Comparison of ENCODE assay signal across 8 mouse cellular contexts in the genomic region with DNA sequence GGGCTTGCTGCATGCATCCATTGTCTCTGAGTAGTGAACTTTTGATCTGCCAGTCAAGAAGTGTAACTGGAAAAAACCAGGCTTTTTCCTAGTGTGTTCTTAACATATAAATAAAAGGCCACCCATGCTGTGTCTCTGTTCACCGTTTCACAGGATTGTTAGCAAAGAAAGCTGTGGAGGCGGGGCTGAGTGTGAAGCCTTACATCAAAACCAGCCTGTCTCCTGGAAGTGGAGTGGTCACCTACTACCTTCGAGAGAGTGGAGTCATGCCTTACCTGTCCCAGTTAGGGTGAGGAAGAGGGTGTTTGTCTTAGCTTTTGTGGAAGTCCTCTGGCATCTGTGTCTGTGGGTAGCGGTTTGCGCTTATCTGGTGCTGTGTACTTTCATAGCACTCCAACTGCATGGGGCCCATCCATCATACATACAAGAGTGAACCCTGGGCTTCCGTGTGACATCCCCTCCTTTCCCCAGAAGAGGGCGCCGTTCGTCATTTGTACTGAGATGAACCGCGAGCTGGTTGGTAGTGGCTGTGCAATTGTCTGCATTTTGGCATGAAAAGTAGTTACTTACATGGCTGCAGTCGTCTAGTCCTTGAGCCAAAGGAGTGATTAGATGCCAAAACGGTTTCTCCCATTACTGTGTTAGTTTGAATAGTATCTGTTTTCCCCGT. TPM values are rescaled to one million over a fixed set of nuclear protein-coding genes. Genes with fewer than 3 reads are reported as not detected.
DNase-seq lines count a peak whose midpoint lies in the region; ATAC-seq and TF ChIP-seq lines count a peak whose summit lies in the region.

No protein-coding gene starts in this region.

- 0 out of 2 replicates have a peak, but pooled peaks have one; percentile 10 for ATAC-seq in heart, embryonic 15.5 days (replicated peaks; ENCODE audit: insufficient number of reproducible peaks, insufficient read depth, low FRiP score, low read depth)
- ATAC-seq in liver, embryonic 14.5 days (ENCODE audit: insufficient read depth): peak; percentile 62; the same call in 1 of the 2 replicates
- peak; percentile 50; the same call in 1 of the 2 replicates for ATAC-seq in neural tube, embryonic 13.5 days (ENCODE audit: low read depth)

- H3K4me1 ChIP-seq in cortical plate, adult 2 months (ENCODE audit: control insufficient read depth, insufficient read depth, low read length): no peaks in the 10 kb centered on the region
- H3K4me1 ChIP-seq in heart, embryonic 15.5 days (replicated peaks): no peaks in the 10 kb centered on the region
- no peaks in the 10 kb centered on the region; a peak in 1 of 4 replicates for H3K4me1 ChIP-seq in liver, embryonic 14.5 days (replicated peaks; ENCODE audit: control insufficient read depth in 2 of 2, insufficient read depth in 2 of 2, low read length in 1 of 2)
- H3K4me1 ChIP-seq in neural tube, embryonic 13.5 days (replicated peaks): no peaks in the 10 kb centered on the region

- H3K4me3 ChIP-seq in cortical plate, adult 2 months (ENCODE audit: insufficient read depth, low read length): no peak overlapping the region
- H3K4me3 ChIP-seq in heart, embryonic 15.5 days: no peak overlapping the region
- H3K4me3 ChIP-seq in liver, embryonic 14.5 days (ENCODE audit: insufficient read depth in 1 of 2, low read depth in 2 of 2, low read length in 2 of 2): no peak overlapping the region
- H3K4me3 ChIP-seq in neural tube, embryonic 13.5 days: no peak overlapping the region

- H3K36me3 ChIP-seq in heart, embryonic 15.5 days: peaks cover 53% of the 10 kb centered on the region
- peaks cover 2% of the 10 kb centered on the region; the same call in 1 of the 2 replicates for H3K36me3 ChIP-seq in liver, embryonic 14.5 days (replicated peaks; ENCODE audit: control insufficient read depth, insufficient read depth, low read depth)
- peaks cover 96% of the 10 kb centered on the region for H3K36me3 ChIP-seq in neural tube, embryonic 13.5 days

- no peak for TF ChIP-seq EP300 in liver, embryonic 14.5 days (IDR thresholded peaks at IDR 0.05; ENCODE audit: low read depth)

- H3K27me3 ChIP-seq in heart, embryonic 15.5 days: no peaks in the 10 kb centered on the region
- H3K27me3 ChIP-seq in liver, embryonic 14.5 days (ENCODE audit: control insufficient read depth, insufficient read depth, low read length): no peaks in the 10 kb centered on the region
- H3K27me3 ChIP-seq in neural tube, embryonic 13.5 days: no peaks in the 10 kb centered on the region

- no peak overlapping the region for H3K9ac ChIP-seq in heart, embryonic 15.5 days
- no peak overlapping the region for H3K9ac ChIP-seq in liver, embryonic 14.5 days (replicated peaks)
- no peak overlapping the region for H3K9ac ChIP-seq in neural tube, embryonic 13.5 days

- TF ChIP-seq CTCF in cortical plate, adult 2 months (IDR thresholded peaks at IDR 0.05; ENCODE audit: extremely low read depth, insufficient read depth, low read length): peak; percentile 59
- peak; percentile 78 for TF ChIP-seq CTCF in liver, embryonic 14.5 days (IDR thresholded peaks at IDR 0.05; ENCODE audit: low read depth)

- H3K4me2 ChIP-seq in heart, embryonic 15.5 days: no peak overlapping the region
- no peak overlapping the region for H3K4me2 ChIP-seq in liver, embryonic 14.5 days (ENCODE audit: low read depth)
- no peak overlapping the region for H3K4me2 ChIP-seq in neural tube, embryonic 13.5 days

- H3K9me3 ChIP-seq in heart, embryonic 15.5 days (replicated peaks): no peaks in the 10 kb centered on the region
- no peaks in the 10 kb centered on the region for H3K9me3 ChIP-seq in liver, embryonic 14.5 days (ENCODE audit: control insufficient read depth, low read length)
- no peaks in the 10 kb centered on the region for H3K9me3 ChIP-seq in neural tube, embryonic 13.5 days

- no peak for TF ChIP-seq POLR2A in cortical plate, adult 2 months (IDR thresholded peaks at IDR 0.05; ENCODE audit: extremely low read depth, insufficient read depth, low read length)

- WGBS in heart, embryonic 15.5 days: 42% methylated on average over 14 of the region's 14 CpGs
- 23% methylated on average over 14 of the region's 14 CpGs for WGBS in liver, embryonic 14.5 days (ENCODE audit: insufficient replicate concordance)
- WGBS in neural tube, embryonic 13.5 days: 43% methylated on average over 14 of the region's 14 CpGs

- DNase-seq in B cell, adult 2 months: peak; percentile 78 to 80
- DNase-seq in adipocyte (ENCODE audit: low spot score): peak; percentile 45
- peak; percentile 82 to 84 for DNase-seq in kidney, postnatal 25 days
- peak; percentile 22 to 42 (median 24) for DNase-seq in liver, embryonic 14.5 days (ENCODE audit: low read depth in 3 of 3, low spot score in 3 of 3)
- peak; percentile 85 for DNase-seq in testis, postnatal 10 days (ENCODE audit: low spot score)

- H3K27ac ChIP-seq in cortical plate, adult 2 months (ENCODE audit: insufficient read depth, low read length): no peak overlapping the region
- H3K27ac ChIP-seq in heart, embryonic 15.5 days: no peak overlapping the region
- no peak overlapping the region for H3K27ac ChIP-seq in liver, embryonic 14.5 days
- no peak overlapping the region for H3K27ac ChIP-seq in neural tube, embryonic 13.5 days (replicated peaks)

RNA-seq across cellular contexts. Expression of gene Aco1, which starts 39.9 kb away (rescaled TPM):
- polyA plus RNA-seq in cortical plate, adult 2 months (2012; rRNA removed): 27.0 and 28.7 TPM in 2 replicates
- 30.3 and 35.2 TPM in 2 replicates for polyA plus RNA-seq in heart, embryonic 15.5 days (2015; fragmentation: Nextera tagmentation; extraction: Ambion mirVana)
- 14.5 and 16.0 TPM in 2 replicates for polyA plus RNA-seq in liver, embryonic 14.5 days (2012; rRNA removed)
- 21.0 and 23.9 TPM in 2 replicates for polyA plus RNA-seq in liver, embryonic 14.5 days (2014; fragmentation: Nextera tagmentation; extraction: Ambion mirVana)
- polyA plus RNA-seq in neural tube, embryonic 13.5 days (2015; fragmentation: Nextera tagmentation; extraction: Ambion mirVana): 47.3 and 47.6 TPM in 2 replicates

RNA-seq across cellular contexts. Expression of gene Ddx58, which starts 56.8 kb away (rescaled TPM):
- 4.6 and 5.3 TPM in 2 replicates for polyA plus RNA-seq in cortical plate, adult 2 months (2012; rRNA removed)
- polyA plus RNA-seq in heart, embryonic 15.5 days (2015; fragmentation: Nextera tagmentation; extraction: Ambion mirVana): 8.3 and 12.6 TPM in 2 replicates
- polyA plus RNA-seq in liver, embryonic 14.5 days (2012; rRNA removed): 1.8 and 3.1 TPM in 2 replicates
- 2.4 and 2.5 TPM in 2 replicates for polyA plus RNA-seq in liver, embryonic 14.5 days (2014; fragmentation: Nextera tagmentation; extraction: Ambion mirVana)
- 3.8 and 5.0 TPM in 2 replicates for polyA plus RNA-seq in neural tube, embryonic 13.5 days (2015; fragmentation: Nextera tagmentation; extraction: Ambion mirVana)

Comparison
In these comparisons a context has a peak if more than half of its experiments do, and no peak if none do; other contexts are left out.
1. DNase-seq: peak in every context shown above with its lines; median percentile 85 in testis, postnatal 10 days; 83 in kidney, postnatal 25 days; 79 in B cell, adult 2 months; 45 in adipocyte; 24 in liver, embryonic 14.5 days.
2. ATAC-seq: peak in every context shown above with its lines; median percentile 62 in liver, embryonic 14.5 days; 50 in neural tube, embryonic 13.5 days; 10 in heart, embryonic 15.5 days.